Comparison of ENCODE assay signal across 9 mouse cellular contexts in genomic region chr1:127017698-127018097, GRCm38 (mm10).
DNase-seq lines count a peak whose midpoint lies in the region; ATAC-seq and TF ChIP-seq lines count a peak whose summit lies in the region.
"Had no signal": no experiment of that assay in that cellular context is flagged by ENCODE, and none has a peak within 500 bp of the region (broad histone marks: within the 10 kb centered on the region; RNA-seq: fewer than 3 reads in every experiment).

No protein-coding gene starts in this region.

- H3K9ac ChIP-seq in forebrain, postnatal 0 days = no peak overlapping the region
- H3K9ac ChIP-seq in forebrain, embryonic 15.5 days (replicated peaks) = no peak overlapping the region
- H3K9ac ChIP-seq in lung, postnatal 0 days (replicated peaks; ENCODE audit: low read depth) = no peak overlapping the region
- H3K9ac ChIP-seq: liver, embryonic 15.5 days had no signal

- WGBS in forebrain, postnatal 0 days = 77% methylated on average over 2 of the region's 2 CpGs
- WGBS in forebrain, embryonic 15.5 days = 78% methylated on average over 2 of the region's 2 CpGs
- WGBS in lung, postnatal 0 days = 56% methylated on average over 2 of the region's 2 CpGs

- H3K4me3 ChIP-seq in forebrain, postnatal 0 days (ENCODE audit: low read depth, low read length) = no peak overlapping the region
- no peak overlapping the region for H3K4me3 ChIP-seq in forebrain, embryonic 15.5 days
- H3K4me3 ChIP-seq in lung, postnatal 0 days (ENCODE audit: low read depth, low read length) = no peak overlapping the region
- H3K4me3 ChIP-seq: liver, embryonic 15.5 days had no signal

- H3K27me3 ChIP-seq in forebrain, postnatal 0 days (ENCODE audit: insufficient read depth, low read length) = no peaks in the 10 kb centered on the region
- no peaks in the 10 kb centered on the region for H3K27me3 ChIP-seq in forebrain, embryonic 15.5 days
- H3K27me3 ChIP-seq in lung, postnatal 0 days (replicated peaks; ENCODE audit: insufficient read depth, low read length) = no peaks in the 10 kb centered on the region
- H3K27me3 ChIP-seq: liver, embryonic 15.5 days had no signal

- H3K4me1 ChIP-seq in forebrain, postnatal 0 days (ENCODE audit: insufficient read depth) = no peaks in the 10 kb centered on the region
- H3K4me1 ChIP-seq in forebrain, embryonic 15.5 days = peaks cover 16% of the 10 kb centered on the region
- H3K4me1 ChIP-seq in lung, postnatal 0 days (ENCODE audit: insufficient read depth, low read depth, low read length) = no peaks in the 10 kb centered on the region
- H3K4me1 ChIP-seq: liver, embryonic 15.5 days had no signal

- H3K4me2 ChIP-seq in forebrain, postnatal 0 days (ENCODE audit: low read depth) = no peak overlapping the region
- H3K4me2 ChIP-seq in forebrain, embryonic 15.5 days (replicated peaks) = no peak overlapping the region
- H3K4me2 ChIP-seq in lung, postnatal 0 days (replicated peaks; ENCODE audit: low read depth, low read length) = no peak overlapping the region
- H3K4me2 ChIP-seq: liver, embryonic 15.5 days had no signal

- H3K9me3 ChIP-seq in forebrain, postnatal 0 days (ENCODE audit: low read length) = no peaks in the 10 kb centered on the region
- H3K9me3 ChIP-seq in forebrain, embryonic 15.5 days = no peaks in the 10 kb centered on the region
- H3K9me3 ChIP-seq in lung, postnatal 0 days (ENCODE audit: low read length) = no peaks in the 10 kb centered on the region
- H3K9me3 ChIP-seq: liver, embryonic 15.5 days had no signal

- no peak overlapping the region for H3K27ac ChIP-seq in forebrain, postnatal 0 days (ENCODE audit: low read depth, low read length)
- no peak overlapping the region for H3K27ac ChIP-seq in forebrain, embryonic 15.5 days (replicated peaks)
- H3K27ac ChIP-seq in lung, postnatal 0 days (ENCODE audit: low read length) = no peak overlapping the region
- H3K27ac ChIP-seq: liver, embryonic 15.5 days had no signal

- peak; percentile 68 for DNase-seq in forebrain, postnatal 0 days
- no peak for DNase-seq in lung, postnatal 0 days (ENCODE audit: low spot score)
- DNase-seq in lung, postnatal 14 days = no peak
- DNase-seq in frontal cortex, postnatal 36 days (ENCODE audit: low spot score in 2 of 2) = peak; percentile 38 to 42
- peak; percentile 39 for DNase-seq in right cerebral cortex, adult 18-20 months
- no peak for DNase-seq in natural killer cell, adult 2 months (ENCODE audit: low spot score in 2 of 2)
- DNase-seq in gastrocnemius, adult 18-20 months (ENCODE audit: low spot score) = no peak

- no peak for TF ChIP-seq EP300 in lung, postnatal 0 days (IDR thresholded peaks at IDR 0.05)

- peak; percentile 58 for TF ChIP-seq CTCF in forebrain, postnatal 0 days (IDR thresholded peaks at IDR 0.05; ENCODE audit: low read depth)
- peak; percentile 16; the same call in 1 of the 2 replicates for TF ChIP-seq CTCF in lung, postnatal 0 days (IDR thresholded peaks at IDR 0.05)

- ATAC-seq in forebrain, postnatal 0 days = peak; percentile 72
- no peak; the same call in 1 of the 2 replicates for ATAC-seq in forebrain, embryonic 15.5 days (replicated peaks)
- ATAC-seq in lung, postnatal 0 days = no peak

- no peaks in the 10 kb centered on the region for H3K36me3 ChIP-seq in forebrain, postnatal 0 days (ENCODE audit: insufficient read depth)
- H3K36me3 ChIP-seq in forebrain, embryonic 15.5 days = no peaks in the 10 kb centered on the region
- H3K36me3 ChIP-seq in lung, postnatal 0 days (ENCODE audit: insufficient read depth, low read length) = no peaks in the 10 kb centered on the region
- H3K36me3 ChIP-seq: liver, embryonic 15.5 days had no signal

Comparison
In these comparisons a context has a peak if more than half of its experiments do, and no peak if none do; other contexts are left out.
1. DNase-seq: peak in forebrain, postnatal 0 days (single experiment), frontal cortex, postnatal 36 days (2 of 2) and right cerebral cortex, adult 18-20 months (single experiment); none in lung, postnatal 0 days (single experiment), lung, postnatal 14 days (single experiment), natural killer cell, adult 2 months (0 of 2) and gastrocnemius, adult 18-20 months (single experiment).